Mouse (Mus musculus) frontal cortex, adult (tissue): ENCODE measurements around the gene Smg7.

ENCODE experiments used
- ATAC-seq: cut with Nextera tagmentation; 2 replicates; pipeline ENCODE4 v1.9.2; 2017; ENCODE audit warnings: mild to moderate bottlenecking, moderate library complexity, mixed read lengths; ENCODE audit not compliant: low TSS enrichment

The Smg7 gene

GRCm38 (mm10) chr1:152840343-152840742 lies 62.1 kb downstream of the Smg7 start:
- no peak for ATAC-seq

GRCm38 (mm10) chr1:152838841-152839240 lies 63.6 kb downstream of the Smg7 start:
- ATAC-seq, result peak; percentile 84

GRCm38 (mm10) chr1:152838026-152838702 lies 64.3 kb downstream of the Smg7 start:
- peak; percentile 85 for ATAC-seq

- no peak for ATAC-seq
Measured at GRCm38 (mm10) chr1:152835061-152835460, 67.4 kb downstream of the Smg7 start.

- ATAC-seq, result no peak
Measured at GRCm38 (mm10) chr1:152832316-152832715, 70.1 kb downstream of the Smg7 start.

GRCm38 (mm10) chr1:152831619-152832018 lies 70.8 kb downstream of the Smg7 start:
- no peak for ATAC-seq

GRCm38 (mm10) chr1:152831003-152831402 lies 71.4 kb downstream of the Smg7 start:
- ATAC-seq, result peak; percentile 92

GRCm38 (mm10) chr1:152830054-152830453 lies 72.4 kb downstream of the Smg7 start:
- no peak for ATAC-seq

GRCm38 (mm10) chr1:152828637-152829355 lies 73.7 kb downstream of the Smg7 start:
- ATAC-seq, result no peak

GRCm38 (mm10) chr1:152828168-152828567 lies 74.3 kb downstream of the Smg7 start:
- no peak for ATAC-seq

- ATAC-seq, result no peak
Measured at GRCm38 (mm10) chr1:152826446-152826845, 76.0 kb downstream of the Smg7 start.

GRCm38 (mm10) chr1:152824206-152824605 lies 78.2 kb downstream of the Smg7 start:
- no peak for ATAC-seq

GRCm38 (mm10) chr1:152821746-152822145 lies 80.7 kb downstream of the Smg7 start:
- peak; percentile 55 for ATAC-seq

GRCm38 (mm10) chr1:152820911-152821695 lies 81.3 kb downstream of the Smg7 start:
- ATAC-seq, result no peak

- ATAC-seq, result no peak; the same call in 1 of the 2 replicates
Measured at GRCm38 (mm10) chr1:152819558-152819957, 82.9 kb downstream of the Smg7 start.

GRCm38 (mm10) chr1:152817794-152818193 lies 84.7 kb downstream of the Smg7 start:
- ATAC-seq, result no peak

GRCm38 (mm10) chr1:152817027-152817769 lies 85.2 kb downstream of the Smg7 start:
- ATAC-seq, result peak; percentile 69; the same call in 1 of the 2 replicates

GRCm38 (mm10) chr1:152815265-152815701 lies 87.2 kb downstream of the Smg7 start:
- ATAC-seq, result peak; percentile 25; the same call in 1 of the 2 replicates

- no peak for ATAC-seq
Measured at GRCm38 (mm10) chr1:152810533-152811439, 91.7 kb downstream of the Smg7 start.

GRCm38 (mm10) chr1:152809541-152810252 lies 92.7 kb downstream of the Smg7 start:
- ATAC-seq, result peak; percentile 58
